Mouse (Mus musculus): Measurements from ENCODE around the gene Myo3a.
"Not testable (repeated sequence)": the region's sequence is repeated elsewhere in the genome, so short reads cannot be mapped to it uniquely, and the experiment has no call there.

The Myo3a gene

GRCm38 (mm10) chr2:22227308-22227707, at the start of gene Myo3a:
Myo3a (plus strand) TSS chr2:22227503.
- no peak for DNase-seq (ENCODE audit: low read depth, low spot score)

GRCm38 (mm10) chr2:22250462-22250861, 23.2 kb downstream of the Myo3a start:
- no peak for DNase-seq (ENCODE audit: low read depth, low spot score)

GRCm38 (mm10) chr2:22251045-22251444, 23.7 kb downstream of the Myo3a start:
- DNase-seq (ENCODE audit: low read depth, low spot score): no peak

GRCm38 (mm10) chr2:22255600-22255999, 28.3 kb downstream of the Myo3a start:
- no peak for DNase-seq (ENCODE audit: low read depth, low spot score)

GRCm38 (mm10) chr2:22271555-22271954, 44.3 kb downstream of the Myo3a start:
- DNase-seq (ENCODE audit: low read depth, low spot score): no peak

GRCm38 (mm10) chr2:22285366-22285765, 58.1 kb downstream of the Myo3a start:
- no peak for DNase-seq (ENCODE audit: low read depth, low spot score)

- DNase-seq (ENCODE audit: low read depth, low spot score): no peak
Observed at GRCm38 (mm10) chr2:22285777-22286176, 58.5 kb downstream of the Myo3a start.

- no peak for DNase-seq (ENCODE audit: low read depth, low spot score)
Observed at GRCm38 (mm10) chr2:22293579-22294446, 66.5 kb downstream of the Myo3a start.

- DNase-seq (ENCODE audit: low read depth, low spot score): no peak
Observed at GRCm38 (mm10) chr2:22294447-22294738, 67.1 kb downstream of the Myo3a start.

- DNase-seq (ENCODE audit: low read depth, low spot score): no peak
Observed at GRCm38 (mm10) chr2:22297913-22298312, 70.6 kb downstream of the Myo3a start.

- no peak for DNase-seq (ENCODE audit: low read depth, low spot score)
Observed at GRCm38 (mm10) chr2:22338269-22338857, 111.1 kb downstream of the Myo3a start.

GRCm38 (mm10) chr2:22410511-22410910, 183.2 kb downstream of the Myo3a start:
- not testable (repeated sequence) for DNase-seq (ENCODE audit: low read depth, low spot score)

GRCm38 (mm10) chr2:22548421-22548820, 321.1 kb downstream of the Myo3a start:
- no peak for DNase-seq (ENCODE audit: low read depth, low spot score)

GRCm38 (mm10) chr2:22587469-22588169, 360.3 kb downstream of the Myo3a start:
- DNase-seq (ENCODE audit: low read depth, low spot score): not testable (repeated sequence)

GRCm38 (mm10) chr2:22588170-22588541, 360.9 kb downstream of the Myo3a start:
- DNase-seq (ENCODE audit: low read depth, low spot score): peak; percentile 14

GRCm38 (mm10) chr2:22588673-22589381, 361.5 kb downstream of the Myo3a start:
- not testable (repeated sequence) for DNase-seq (ENCODE audit: low read depth, low spot score)

- not testable (repeated sequence) for DNase-seq (ENCODE audit: low read depth, low spot score)
Observed at GRCm38 (mm10) chr2:22589382-22590205, 362.3 kb downstream of the Myo3a start.

- no peak for DNase-seq (ENCODE audit: low read depth, low spot score)
Observed at GRCm38 (mm10) chr2:22590206-22590490, 362.8 kb downstream of the Myo3a start.

GRCm38 (mm10) chr2:22617951-22618350, 390.6 kb downstream of the Myo3a start:
- no peak for DNase-seq (ENCODE audit: low read depth, low spot score)

GRCm38 (mm10) chr2:22619416-22619815, 392.1 kb downstream of the Myo3a start:
- DNase-seq (ENCODE audit: low read depth, low spot score): no peak

GRCm38 (mm10) chr2:22620030-22620429, 392.7 kb downstream of the Myo3a start:
- no peak for DNase-seq (ENCODE audit: low read depth, low spot score)

All from WW6 (cell line).